Mouse (Mus musculus) C2C12 (cell line): Measurements from ENCODE around the gene Klhl11. TPM values are rescaled to one million over a fixed set of nuclear protein-coding genes. Genes with fewer than 3 reads are reported as not detected.

Experiments used
- H3K27me3 ChIP-seq: one replicate; pipeline ENCODE4 v1.6.1; 2011; ENCODE audit not compliant: control insufficient read depth, insufficient read depth, insufficient read length
- H3K36me3 ChIP-seq: one replicate; pipeline ENCODE4 v1.6.1; 2011; ENCODE audit not compliant: control insufficient read depth, insufficient read depth
- H3K4me3 ChIP-seq: one replicate; pipeline ENCODE4 v1.5.1; 2011; ENCODE audit warnings: mild to moderate bottlenecking, control low read depth; ENCODE audit not compliant: poor library complexity, insufficient read depth, severe bottlenecking
- H3K79me2 ChIP-seq: one replicate; pipeline ENCODE4 v1.6.1; 2011; ENCODE audit not compliant: control insufficient read depth, insufficient read depth
- H3K79me3 ChIP-seq: one replicate; pipeline ENCODE4 v1.6.1; 2011; ENCODE audit warnings: low read depth, control low read depth
- H3ac ChIP-seq: one replicate; pipeline ENCODE3; 2011; ENCODE audit warnings: low read depth; ENCODE audit not compliant: control insufficient read depth, insufficient read length
- CEBPB ChIP-seq: IDR thresholded peaks from one replicate; pipeline ENCODE4 v1.6.1; 2011; ENCODE audit warnings: low read depth, mild to moderate bottlenecking, control low read depth, moderate library complexity
- CTCF ChIP-seq: IDR thresholded peaks from one replicate; pipeline ENCODE4 v1.5.1; 2011; ENCODE audit not compliant: control insufficient read depth, insufficient read depth, insufficient read length
- FOSL1 ChIP-seq: IDR thresholded peaks from one replicate; pipeline ENCODE4 v1.8.0; 2011; ENCODE audit warnings: mild to moderate bottlenecking, low read length; ENCODE audit not compliant: poor library complexity, insufficient read depth, severe bottlenecking
- MAX ChIP-seq: IDR thresholded peaks from one replicate; pipeline ENCODE4 v1.6.1; 2011; ENCODE audit warnings: mild to moderate bottlenecking, control low read depth
- MYOD1 ChIP-seq: IDR thresholded peaks from one replicate; pipeline ENCODE4 v1.6.1; 2011; ENCODE audit warnings: low read depth; ENCODE audit not compliant: control insufficient read depth, insufficient read length
- MYOG ChIP-seq: IDR thresholded peaks from one replicate; pipeline ENCODE4 v1.6.1; 2011; ENCODE audit not compliant: control insufficient read depth, insufficient read length; ENCODE audit errors: extremely low read depth
- USF1 ChIP-seq: IDR thresholded peaks from one replicate; pipeline ENCODE4 v1.6.1; 2011; ENCODE audit warnings: low read depth, mild to moderate bottlenecking, control low read depth, moderate library complexity
- polyA plus RNA-seq: library from polyadenylated mRNA; unstranded; fragments of >200 nt; fragmentation: generic; extraction: Trizol; gene quantifications from one replicate; pipeline ENCODE4 v1.2.1, GENCODE M21; 2012; ENCODE audit warnings: missing spikeins

Klhl11 gene
- polyA plus RNA-seq, 1 experiment, result 4.4 TPM

- Histone ChIP-seq H3K36me3 (peaks cover 100% of the 10 kb centered on the region), H3K79me2 (peaks cover 7% of the 10 kb centered on the region), H3K27me3 (no peaks in the 10 kb centered on the region), H3ac (no peak overlapping the region), H3K4me3 (no peak overlapping the region), H3K79me3 (peaks cover 2% of the 10 kb centered on the region)
- TF ChIP-seq CEBPB, result no peak
- TF ChIP-seq MYOG, result no peak
- no peak for TF ChIP-seq USF1
- no peak for TF ChIP-seq MYOD1
- no peak for TF ChIP-seq CTCF
- TF ChIP-seq FOSL1, result no peak
- TF ChIP-seq MAX, result no peak
Measured at GRCm38 (mm10) chr11:100515061-100515460, 42.5 kb upstream of the Klhl11 start.

- H3K36me3 ChIP-seq, result peaks cover 100% of the 10 kb centered on the region
- no peaks in the 10 kb centered on the region for H3K79me2 ChIP-seq
- H3K79me3 ChIP-seq, result peaks cover 2% of the 10 kb centered on the region
- no peaks in the 10 kb centered on the region for H3K27me3 ChIP-seq
- TF ChIP-seq MYOD1 (no peak), CEBPB (no peak), USF1 (no peak), CTCF (no peak), MAX (no peak), FOSL1 (no peak), MYOG (no peak)
- H3ac ChIP-seq, result no peak overlapping the region
- no peak overlapping the region for H3K4me3 ChIP-seq
Measured at GRCm38 (mm10) chr11:100513716-100514115, 41.2 kb upstream of the Klhl11 start.

DNA sequence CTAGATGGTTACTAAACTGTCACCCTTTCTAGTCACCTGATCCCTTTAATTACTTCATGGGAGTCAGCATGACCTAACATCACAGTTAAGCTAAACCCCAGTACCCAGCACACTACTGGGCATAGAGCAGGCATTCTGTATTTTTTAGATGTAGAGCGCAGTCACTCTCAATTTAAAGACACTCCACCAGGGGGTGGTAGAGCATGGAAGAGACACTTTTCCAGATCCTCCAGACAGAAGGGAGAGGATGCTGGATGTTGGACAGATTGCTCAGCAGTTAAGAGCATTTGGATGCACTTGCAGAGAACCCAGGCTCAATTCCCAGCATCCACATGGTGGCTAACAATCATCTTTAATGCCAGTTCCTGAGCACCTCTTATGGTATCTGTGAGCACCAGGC, 39.8 kb upstream of the Klhl11 start:
- H3K79me3 ChIP-seq, result no peaks in the 10 kb centered on the region
- TF ChIP-seq FOSL1 (no peak), CEBPB (no peak), MYOD1 (no peak), USF1 (no peak), MAX (no peak), MYOG (no peak), CTCF (no peak)
- no peak overlapping the region for H3ac ChIP-seq
- H3K4me3 ChIP-seq, result no peak overlapping the region
- H3K79me2 ChIP-seq, result no peaks in the 10 kb centered on the region
- peaks cover 99% of the 10 kb centered on the region for H3K36me3 ChIP-seq
- no peaks in the 10 kb centered on the region for H3K27me3 ChIP-seq

DNA sequence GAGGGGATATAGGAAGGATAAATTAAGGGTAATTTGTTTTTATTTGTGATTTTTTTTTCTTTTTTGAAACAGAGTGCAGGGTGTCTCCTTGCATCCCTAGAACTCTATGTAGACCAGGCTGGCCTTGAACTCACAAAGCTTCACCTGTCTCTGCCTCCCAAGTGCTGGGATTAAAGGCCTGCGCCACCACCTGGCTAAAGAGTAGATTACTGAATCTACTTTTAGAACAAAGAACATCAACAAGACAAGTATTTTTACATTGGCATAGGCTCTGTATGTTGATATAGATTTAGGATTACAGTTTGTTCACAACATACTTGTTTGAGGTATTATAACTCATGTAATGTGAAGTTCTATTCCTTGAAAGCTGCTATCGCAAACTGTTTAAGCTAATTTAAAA, 38.0 kb upstream of the Klhl11 start:
- Histone ChIP-seq H3K27me3 (no peaks in the 10 kb centered on the region), H3K36me3 (peaks cover 96% of the 10 kb centered on the region), H3K79me2 (no peaks in the 10 kb centered on the region), H3ac (no peak overlapping the region), H3K79me3 (no peaks in the 10 kb centered on the region), H3K4me3 (no peak overlapping the region)
- TF ChIP-seq CTCF, result no peak
- TF ChIP-seq CEBPB, result no peak
- TF ChIP-seq MYOG, result no peak
- TF ChIP-seq USF1, result no peak
- no peak for TF ChIP-seq FOSL1
- TF ChIP-seq MAX, result no peak

DNA sequence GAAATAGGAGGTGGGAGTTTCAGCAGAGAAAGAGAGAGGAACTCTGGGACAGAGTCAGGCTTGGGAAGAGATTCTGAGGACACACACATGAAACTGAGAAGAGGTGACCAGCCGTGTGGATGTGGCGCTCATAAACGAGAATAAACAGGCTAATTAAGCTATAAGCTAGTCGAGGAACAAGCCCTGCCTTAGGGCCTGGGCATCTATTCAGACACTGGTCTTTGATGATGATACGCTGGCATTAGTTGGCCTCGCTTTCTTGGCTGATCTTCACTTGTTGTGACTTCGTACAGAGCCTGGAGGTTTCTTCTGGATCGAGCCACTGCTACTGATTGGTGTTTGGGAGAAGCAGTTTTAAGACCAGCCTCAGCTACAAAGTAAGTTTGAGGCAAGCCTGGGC, 33.5 kb upstream of the Klhl11 start:
- no peaks in the 10 kb centered on the region for H3K27me3 ChIP-seq
- H3K36me3 ChIP-seq, result peaks cover 90% of the 10 kb centered on the region
- no peak for TF ChIP-seq FOSL1
- TF ChIP-seq MAX, result no peak
- no peak for TF ChIP-seq USF1
- no peak for TF ChIP-seq CEBPB
- no peak for TF ChIP-seq CTCF
- TF ChIP-seq MYOD1, result no peak
- no peak for TF ChIP-seq MYOG
- H3K79me2 ChIP-seq, result no peaks in the 10 kb centered on the region
- no peaks in the 10 kb centered on the region for H3K79me3 ChIP-seq
- H3ac ChIP-seq, result no peak overlapping the region
- H3K4me3 ChIP-seq, result no peak overlapping the region

DNA sequence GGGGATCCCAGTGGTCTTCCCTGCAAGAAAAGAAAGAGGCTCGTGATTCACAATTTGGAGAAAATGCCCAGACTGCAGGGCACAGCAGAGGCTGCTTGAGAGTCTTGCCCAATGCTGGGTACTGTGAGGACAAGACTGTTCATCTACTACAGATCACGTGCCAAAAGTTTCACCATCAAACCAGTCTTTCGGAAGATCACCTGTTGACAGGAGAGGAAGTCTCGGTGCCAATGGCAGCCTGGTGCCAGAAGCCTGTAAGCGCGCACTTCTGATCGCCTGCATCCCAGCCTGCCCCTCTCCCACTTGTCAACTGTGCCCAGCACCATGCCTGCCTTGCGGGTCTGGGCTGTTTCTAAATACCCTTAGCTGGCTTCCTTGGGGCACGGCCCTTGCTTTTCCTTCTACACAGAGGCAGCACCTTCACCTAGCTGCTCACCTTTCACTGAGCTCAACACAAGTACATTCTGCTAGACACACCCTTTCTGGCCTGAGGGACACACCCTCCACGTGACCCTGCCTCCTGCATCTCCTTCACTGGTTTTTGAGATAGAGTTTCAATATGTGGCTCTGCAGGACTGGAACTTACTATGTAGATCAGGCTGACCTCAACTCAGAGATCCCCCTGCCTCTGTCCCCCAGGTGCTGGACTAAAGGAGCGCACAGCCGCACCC, 32.6 kb upstream of the Klhl11 start:
- H3K79me2 ChIP-seq, result no peaks in the 10 kb centered on the region
- H3K36me3 ChIP-seq, result peaks cover 90% of the 10 kb centered on the region
- no peaks in the 10 kb centered on the region for H3K27me3 ChIP-seq
- TF ChIP-seq MAX (no peak), MYOG (no peak), CTCF (no peak), MYOD1 (no peak), USF1 (no peak), FOSL1 (no peak), CEBPB (no peak)
- H3K4me3 ChIP-seq, result no peak overlapping the region
- H3K79me3 ChIP-seq, result no peaks in the 10 kb centered on the region
- no peak overlapping the region for H3ac ChIP-seq
